Mouse (Mus musculus): ENCODE results near the gene Pcsk6. TPM values are rescaled to one million over a fixed set of nuclear protein-coding genes. Genes with fewer than 3 reads are reported as not detected.

The Pcsk6 gene
- polyA plus RNA-seq, 1 experiment from 2014 or later: 1.5 TPM

GRCm38 (mm10) chr7:66060066-66060956 is 198.8 kb downstream of the Pcsk6 start:
- WGBS: under 1% methylated on average over 64 of the region's 64 CpGs
- H3K36me3 ChIP-seq: peaks cover 25% of the 10 kb centered on the region
- no peaks in the 10 kb centered on the region for H3K9me3 ChIP-seq
- peaks cover 15% of the 10 kb centered on the region for H3K4me1 ChIP-seq
- ATAC-seq (ENCODE audit: extremely low read depth, insufficient number of reproducible peaks, low FRiP score, low TSS enrichment): peak; percentile 86
- peak overlapping the region; percentile 90 for H3K4me2 ChIP-seq
- peaks cover 4% of the 10 kb centered on the region; the same call in 1 of the 2 replicates for H3K27me3 ChIP-seq (replicated peaks)
- H3K4me3 ChIP-seq: peak overlapping the region; percentile 97
- peak overlapping the region; percentile 59 for H3K27ac ChIP-seq (replicated peaks)
- peak overlapping the region; percentile 98 for H3K9ac ChIP-seq

- H3K4me2 ChIP-seq: peak overlapping the region; percentile 90
- peaks cover 4% of the 10 kb centered on the region; the same call in 1 of the 2 replicates for H3K27me3 ChIP-seq (replicated peaks)
- peak overlapping the region; percentile 97 for H3K4me3 ChIP-seq
- ATAC-seq (ENCODE audit: extremely low read depth, insufficient number of reproducible peaks, low FRiP score, low TSS enrichment): no peak
- H3K9me3 ChIP-seq: no peaks in the 10 kb centered on the region
- H3K9ac ChIP-seq: peak overlapping the region; percentile 98
- H3K4me1 ChIP-seq: peaks cover 15% of the 10 kb centered on the region
- H3K36me3 ChIP-seq: peaks cover 31% of the 10 kb centered on the region
- 0 out of 2 replicates have a peak overlapping the region, but pooled peaks have one; percentile 58 for H3K27ac ChIP-seq (replicated peaks)
- WGBS: 2% methylated on average over 14 of the region's 14 CpGs
Observed at GRCm38 (mm10) chr7:66061057-66061456, 199.5 kb downstream of the Pcsk6 start.

- Histone ChIP-seq H3K27ac (replicated peaks) (no peak overlapping the region), H3K4me2 (no peak overlapping the region), H3K9ac (no peak overlapping the region), H3K27me3 (replicated peaks) (no peaks in the 10 kb centered on the region), H3K4me1 (peaks cover 23% of the 10 kb centered on the region), H3K36me3 (peaks cover 65% of the 10 kb centered on the region), H3K4me3 (no peak overlapping the region), H3K9me3 (no peaks in the 10 kb centered on the region)
- WGBS: 85% methylated on average over 2 of the region's 2 CpGs
- ATAC-seq (ENCODE audit: extremely low read depth, insufficient number of reproducible peaks, low FRiP score, low TSS enrichment): no peak
Observed at GRCm38 (mm10) chr7:66076411-66076810, 214.9 kb downstream of the Pcsk6 start.

GRCm38 (mm10) chr7:66079364-66080230 is 218.1 kb downstream of the Pcsk6 start, which contains the start of gene Selenos:
TSS of gene Selenos (plus strand) at chr7:66079649.
- Histone ChIP-seq H3K27ac (replicated peaks) (peak within 1 kb of the TSS; percentile 84), H3K27me3 (replicated peaks) (no peaks in the 10 kb centered on the region), H3K9me3 (no peaks in the 10 kb centered on the region), H3K9ac (peak within 1 kb of the TSS; percentile 90), H3K4me3 (peak within 1 kb of the TSS; percentile 88), H3K36me3 (peaks cover 60% of the 10 kb centered on the region), H3K4me2 (peak within 1 kb of the TSS; percentile 93), H3K4me1 (peaks cover 30% of the 10 kb centered on the region)
- WGBS: under 1% methylated on average over 65 of the region's 65 CpGs
- ATAC-seq (ENCODE audit: extremely low read depth, insufficient number of reproducible peaks, low FRiP score, low TSS enrichment): peak; percentile 100

GRCm38 (mm10) chr7:66080231-66080613 is 218.7 kb downstream of the Pcsk6 start:
- peaks cover 30% of the 10 kb centered on the region for H3K4me1 ChIP-seq
- ATAC-seq (ENCODE audit: extremely low read depth, insufficient number of reproducible peaks, low FRiP score, low TSS enrichment): no peak
- peak overlapping the region; percentile 93 for H3K4me2 ChIP-seq
- no peaks in the 10 kb centered on the region for H3K9me3 ChIP-seq
- 43% methylated on average over 5 of the region's 5 CpGs for WGBS
- H3K27me3 ChIP-seq (replicated peaks): no peaks in the 10 kb centered on the region
- peak overlapping the region; percentile 88 for H3K4me3 ChIP-seq
- H3K9ac ChIP-seq: peak overlapping the region; percentile 90
- peaks cover 60% of the 10 kb centered on the region for H3K36me3 ChIP-seq
- H3K27ac ChIP-seq (replicated peaks): peak overlapping the region; percentile 84

GRCm38 (mm10) chr7:66083757-66084156 is 222.2 kb downstream of the Pcsk6 start:
- Histone ChIP-seq H3K4me1 (peaks cover 25% of the 10 kb centered on the region), H3K9ac (no peak overlapping the region), H3K4me2 (no peak overlapping the region), H3K36me3 (peaks cover 71% of the 10 kb centered on the region), H3K27ac (replicated peaks) (no peak overlapping the region), H3K9me3 (no peaks in the 10 kb centered on the region), H3K4me3 (no peak overlapping the region), H3K27me3 (replicated peaks) (no peaks in the 10 kb centered on the region)
- WGBS: 89% methylated on average over 6 of the region's 6 CpGs
- no peak for ATAC-seq (ENCODE audit: extremely low read depth, insufficient number of reproducible peaks, low FRiP score, low TSS enrichment)

GRCm38 (mm10) chr7:66084546-66084945 is 223.0 kb downstream of the Pcsk6 start:
- H3K27me3 ChIP-seq (replicated peaks): no peaks in the 10 kb centered on the region
- no peak overlapping the region for H3K4me3 ChIP-seq
- H3K4me2 ChIP-seq: no peak overlapping the region
- no peak overlapping the region for H3K27ac ChIP-seq (replicated peaks)
- 78% methylated on average over 7 of the region's 7 CpGs for WGBS
- peaks cover 22% of the 10 kb centered on the region for H3K4me1 ChIP-seq
- ATAC-seq (ENCODE audit: extremely low read depth, insufficient number of reproducible peaks, low FRiP score, low TSS enrichment): no peak
- no peak overlapping the region for H3K9ac ChIP-seq
- H3K36me3 ChIP-seq: peaks cover 79% of the 10 kb centered on the region
- no peaks in the 10 kb centered on the region for H3K9me3 ChIP-seq

GRCm38 (mm10) chr7:66087652-66088051 is 226.1 kb downstream of the Pcsk6 start:
- 89% methylated on average over 4 of the region's 4 CpGs for WGBS
- Histone ChIP-seq H3K4me3 (no peak overlapping the region), H3K9me3 (no peaks in the 10 kb centered on the region), H3K36me3 (peaks cover 100% of the 10 kb centered on the region), H3K4me1 (peaks cover 2% of the 10 kb centered on the region; the same call in 1 of the 2 replicates), H3K9ac (no peak overlapping the region), H3K27me3 (replicated peaks) (no peaks in the 10 kb centered on the region), H3K27ac (replicated peaks) (no peak overlapping the region), H3K4me2 (no peak overlapping the region)
- no peak for ATAC-seq (ENCODE audit: extremely low read depth, insufficient number of reproducible peaks, low FRiP score, low TSS enrichment)

GRCm38 (mm10) chr7:66088077-66088476 is 226.5 kb downstream of the Pcsk6 start:
- WGBS: 76% methylated on average over 2 of the region's 2 CpGs
- Histone ChIP-seq H3K9me3 (no peaks in the 10 kb centered on the region), H3K27ac (replicated peaks) (no peak overlapping the region), H3K4me1 (peaks cover 2% of the 10 kb centered on the region; the same call in 1 of the 2 replicates), H3K4me2 (no peak overlapping the region), H3K27me3 (replicated peaks) (no peaks in the 10 kb centered on the region), H3K4me3 (no peak overlapping the region), H3K36me3 (peaks cover 99% of the 10 kb centered on the region), H3K9ac (no peak overlapping the region)
- no peak for ATAC-seq (ENCODE audit: extremely low read depth, insufficient number of reproducible peaks, low FRiP score, low TSS enrichment)

- WGBS: 86% methylated on average over 11 of the region's 11 CpGs
- H3K4me1 ChIP-seq: no peaks in the 10 kb centered on the region
- H3K27me3 ChIP-seq (replicated peaks): no peaks in the 10 kb centered on the region
- no peak overlapping the region for H3K4me3 ChIP-seq
- no peak for ATAC-seq (ENCODE audit: extremely low read depth, insufficient number of reproducible peaks, low FRiP score, low TSS enrichment)
- H3K9ac ChIP-seq: no peak overlapping the region
- peaks cover 72% of the 10 kb centered on the region for H3K36me3 ChIP-seq
- no peak overlapping the region for H3K4me2 ChIP-seq
- H3K9me3 ChIP-seq: no peaks in the 10 kb centered on the region
- no peak overlapping the region for H3K27ac ChIP-seq (replicated peaks)
Observed at GRCm38 (mm10) chr7:66090676-66091190, 229.2 kb downstream of the Pcsk6 start.

- H3K36me3 ChIP-seq: peaks cover 64% of the 10 kb centered on the region
- no peaks in the 10 kb centered on the region for H3K27me3 ChIP-seq (replicated peaks)
- no peak overlapping the region for H3K27ac ChIP-seq (replicated peaks)
- no peaks in the 10 kb centered on the region for H3K9me3 ChIP-seq
- no peaks in the 10 kb centered on the region for H3K4me1 ChIP-seq
- H3K4me2 ChIP-seq: no peak overlapping the region
- ATAC-seq (ENCODE audit: extremely low read depth, insufficient number of reproducible peaks, low FRiP score, low TSS enrichment): no peak
- H3K4me3 ChIP-seq: no peak overlapping the region
- 83% methylated on average over 7 of the region's 7 CpGs for WGBS
- H3K9ac ChIP-seq: no peak overlapping the region
Observed at GRCm38 (mm10) chr7:66091553-66091952, 230.0 kb downstream of the Pcsk6 start.
